In the genomic region with DNA sequence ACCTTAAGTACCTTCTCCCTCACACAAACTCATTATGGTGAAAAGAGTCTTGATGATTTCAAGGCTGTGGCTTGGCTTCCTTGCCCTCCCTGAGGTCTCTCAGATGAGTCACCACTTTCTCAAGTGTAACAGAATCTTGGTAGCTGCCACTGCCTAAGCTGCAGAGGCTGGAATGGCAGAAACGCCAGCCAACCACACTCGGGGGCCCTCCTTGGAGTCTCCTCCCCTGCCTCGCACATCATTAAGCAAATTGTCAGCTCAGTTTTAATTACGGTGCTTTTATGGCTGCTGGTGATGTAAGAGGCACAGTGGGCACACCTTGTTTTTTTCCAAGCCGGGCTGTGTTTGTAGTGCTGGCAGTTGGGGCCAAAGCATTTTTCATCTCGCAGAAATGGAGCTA, we compare ENCODE assay signal across 10 mouse cellular contexts.
DNase-seq lines count a peak whose midpoint lies in the region; ATAC-seq and TF ChIP-seq lines count a peak whose summit lies in the region.
"Had no signal": no experiment of that assay in that cellular context is flagged by ENCODE, and none has a peak within 500 bp of the region (broad histone marks: within the 10 kb centered on the region; RNA-seq: fewer than 3 reads in every experiment).

No protein-coding gene starts in this region.

- H3K9ac ChIP-seq in embryonic facial prominence, embryonic 12.5 days: no peak overlapping the region
- no peak overlapping the region for H3K9ac ChIP-seq in CH12.LX (ENCODE audit: insufficient read depth, low read depth)
- H3K9ac ChIP-seq in lung, postnatal 0 days (replicated peaks; ENCODE audit: low read depth): no peak overlapping the region

- dilution Hi-C loops in CH12.LX (cut with MboI; ENCODE audit: extremely low pct_ligation_motif_present, extremely low pct_unique_long_range_greater_than_20kb, low sequenced_read_pairs): no loop called here

- no peaks in the 10 kb centered on the region for H3K79me2 ChIP-seq in CH12.LX (replicated peaks; ENCODE audit: control insufficient read depth, extremely low read depth, insufficient read depth, poor library complexity, severe bottlenecking)

- H3K36me3 ChIP-seq in embryonic facial prominence, embryonic 12.5 days: no peaks in the 10 kb centered on the region
- no peaks in the 10 kb centered on the region for H3K36me3 ChIP-seq in embryonic facial prominence, embryonic 10.5 days (replicated peaks)
- no peaks in the 10 kb centered on the region for H3K36me3 ChIP-seq in CH12.LX (replicated peaks in 1 of 2; ENCODE audit: control insufficient read depth in 1 of 2, insufficient read depth in 1 of 2, low read length in 1 of 2)
- no peaks in the 10 kb centered on the region for H3K36me3 ChIP-seq in lung, postnatal 0 days (ENCODE audit: insufficient read depth, low read length)

- TF ChIP-seq EP300 in CH12.LX (IDR thresholded peaks at IDR 0.05; ENCODE audit: low read length): no peak
- TF ChIP-seq EP300 in lung, postnatal 0 days (IDR thresholded peaks at IDR 0.05): no peak

- no peak for TF ChIP-seq CTCF in CH12.LX (conservative IDR thresholded peaks at IDR 0.05 in 1 of 2, IDR thresholded peaks at IDR 0.05 in 1 of 2; ENCODE audit: low read depth in 2 of 2, low read length in 2 of 2)
- no peak for TF ChIP-seq CTCF in lung, postnatal 0 days (IDR thresholded peaks at IDR 0.05)

- no peaks in the 10 kb centered on the region for H3K9me3 ChIP-seq in embryonic facial prominence, embryonic 12.5 days
- no peaks in the 10 kb centered on the region for H3K9me3 ChIP-seq in embryonic facial prominence, embryonic 10.5 days
- no peaks in the 10 kb centered on the region for H3K9me3 ChIP-seq in CH12.LX (replicated peaks; ENCODE audit: low read length)
- H3K9me3 ChIP-seq in lung, postnatal 0 days (ENCODE audit: low read length): no peaks in the 10 kb centered on the region

- no peaks in the 10 kb centered on the region for H3K27me3 ChIP-seq in embryonic facial prominence, embryonic 12.5 days
- no peaks in the 10 kb centered on the region for H3K27me3 ChIP-seq in embryonic facial prominence, embryonic 10.5 days (replicated peaks; ENCODE audit: low read depth, poor library complexity, severe bottlenecking)
- no peaks in the 10 kb centered on the region for H3K27me3 ChIP-seq in CH12.LX (replicated peaks)
- no peaks in the 10 kb centered on the region for H3K27me3 ChIP-seq in lung, postnatal 0 days (replicated peaks; ENCODE audit: insufficient read depth, low read length)

- 0 out of 2 replicates have a peak, but pooled peaks have one; percentile 41 for ATAC-seq in embryonic facial prominence, embryonic 12.5 days (ENCODE audit: insufficient number of reproducible peaks, insufficient read depth, low FRiP score, low TSS enrichment)
- ATAC-seq in lung, postnatal 0 days: peak; percentile 87

- no peak for TF ChIP-seq POLR2A in CH12.LX (IDR thresholded peaks at IDR 0.05; ENCODE audit: low read depth, low read length)

- DNase-seq in embryonic facial prominence, embryonic 10.5 days (ENCODE audit: low spot score): no peak
- DNase-seq in CH12.LX (ENCODE audit: extremely low read depth): peak; percentile 55
- peak; percentile 70 for DNase-seq in induced T-regulatory cell, adult 2 months (ENCODE audit: low read depth)
- DNase-seq in lung, postnatal 0 days (ENCODE audit: low spot score): peak; percentile 62
- DNase-seq in gastrocnemius, postnatal 10 days: no peak
- DNase-seq in urinary bladder, adult 18-20 months (ENCODE audit: low spot score in 2 of 2): no peak
- DNase-seq in left cerebral cortex, adult 8-10 months (ENCODE audit: low spot score in 2 of 2): no peak
- DNase-seq: B cell, adult 2 months had no signal

- H3K4me3 ChIP-seq in embryonic facial prominence, embryonic 12.5 days: no peak overlapping the region
- no peak overlapping the region for H3K4me3 ChIP-seq in embryonic facial prominence, embryonic 10.5 days
- H3K4me3 ChIP-seq in CH12.LX (replicated peaks in 1 of 3; ENCODE audit: low read depth in 2 of 3, low read length in 2 of 3, poor library complexity in 1 of 3): no peak overlapping the region
- H3K4me3 ChIP-seq in lung, postnatal 0 days (ENCODE audit: low read depth, low read length): no peak overlapping the region
- H3K4me3 ChIP-seq: left cerebral cortex, adult 2 months had no signal

- no peak overlapping the region for H3K4me2 ChIP-seq in embryonic facial prominence, embryonic 12.5 days (replicated peaks)
- H3K4me2 ChIP-seq in CH12.LX (ENCODE audit: insufficient read depth, low read depth, poor library complexity, severe bottlenecking): no peak overlapping the region
- H3K4me2 ChIP-seq in lung, postnatal 0 days (replicated peaks; ENCODE audit: low read depth, low read length): no peak overlapping the region

- TF ChIP-seq RAD21 in CH12.LX (IDR thresholded peaks at IDR 0.05; ENCODE audit: low read depth, low read length): no peak

- H3K4me1 ChIP-seq in embryonic facial prominence, embryonic 12.5 days: no peaks in the 10 kb centered on the region
- H3K4me1 ChIP-seq in embryonic facial prominence, embryonic 10.5 days: no peaks in the 10 kb centered on the region
- peaks cover 10 to 31% of the 10 kb centered on the region in 2 experiments for H3K4me1 ChIP-seq in CH12.LX (ENCODE audit: control insufficient read depth in 1 of 2, insufficient read depth in 2 of 2)
- no peaks in the 10 kb centered on the region for H3K4me1 ChIP-seq in lung, postnatal 0 days (ENCODE audit: insufficient read depth, low read depth, low read length)

- 68% methylated on average over 6 of the region's 6 CpGs for WGBS in embryonic facial prominence, embryonic 12.5 days
- 78% methylated on average over 6 of the region's 6 CpGs for WGBS in embryonic facial prominence, embryonic 10.5 days
- WGBS in lung, postnatal 0 days: 39% methylated on average over 6 of the region's 6 CpGs

- in situ Hi-C loops in CH12.LX (cut with MboI; ENCODE audit: low pct_ligation_motif_present, low pct_unique_long_range_greater_than_20kb, low sequenced_read_pairs): no loop called here

- no peak overlapping the region for H3K27ac ChIP-seq in embryonic facial prominence, embryonic 12.5 days
- no peak overlapping the region for H3K27ac ChIP-seq in embryonic facial prominence, embryonic 10.5 days (replicated peaks)
- H3K27ac ChIP-seq in CH12.LX (ENCODE audit: insufficient read depth, low read depth): no peak overlapping the region
- H3K27ac ChIP-seq in lung, postnatal 0 days (ENCODE audit: low read length): no peak overlapping the region
- H3K27ac ChIP-seq: left cerebral cortex, adult 2 months had no signal

TF ChIP-seq in CH12.LX, 34 proteins besides CTCF, POLR2A, EP300 and RAD21:
- TF ChIP-seq KAT2A (IDR thresholded peaks at IDR 0.05; ENCODE audit: insufficient replicate concordance, low read length) (no peak), HCFC1 (IDR thresholded peaks at IDR 0.05; ENCODE audit: low read depth, low read length) (no peak), ZNF384 (IDR thresholded peaks at IDR 0.05; ENCODE audit: low read depth, low read length) (no peak), TBP (conservative IDR thresholded peaks at IDR 0.05; ENCODE audit: low read depth, low read length) (no peak), USF1 (IDR thresholded peaks at IDR 0.05; ENCODE audit: low read depth, low read length) (no peak), JUND (conservative IDR thresholded peaks at IDR 0.05; ENCODE audit: low read depth, low read length) (no peak)

Comparison
In these comparisons a context has a peak if more than half of its experiments do, and no peak if none do; other contexts are left out.
1. DNase-seq: peak in CH12.LX (single experiment), induced T-regulatory cell, adult 2 months (single experiment) and lung, postnatal 0 days (single experiment); none in embryonic facial prominence, embryonic 10.5 days (single experiment), gastrocnemius, postnatal 10 days (single experiment), urinary bladder, adult 18-20 months (0 of 2) and left cerebral cortex, adult 8-10 months (0 of 2).